In genomic region chr9:41721609-41722008, GRCm38 (mm10) we compare ENCODE assay signal across 20 mouse cellular contexts.
DNase-seq lines count a peak whose midpoint lies in the region; ATAC-seq lines count a peak whose summit lies in the region.
"Had no signal": no experiment of that assay in that cellular context is flagged by ENCODE, and none has a peak within 500 bp of the region (broad histone marks: within the 10 kb centered on the region; RNA-seq: fewer than 3 reads in every experiment).

No protein-coding gene starts in this region.

- 0 out of 2 replicates have a peak overlapping the region, but pooled peaks have one; percentile 17 for H3K27ac ChIP-seq in midbrain, embryonic 10.5 days (replicated peaks)
- no peak overlapping the region for H3K27ac ChIP-seq in midbrain, embryonic 14.5 days (replicated peaks; ENCODE audit: low read depth, low read length)
- H3K27ac ChIP-seq in embryonic facial prominence, embryonic 14.5 days (replicated peaks; ENCODE audit: low read depth, low read length), result no peak overlapping the region
- H3K27ac ChIP-seq: embryonic facial prominence, embryonic 13.5 days; forebrain, embryonic 10.5 days; hindbrain, embryonic 13.5 days; neural tube, embryonic 12.5 days had no signal

- WGBS in midbrain, embryonic 10.5 days, result 88% methylated on average over 4 of the region's 4 CpGs
- 77% methylated on average over 4 of the region's 4 CpGs for WGBS in midbrain, embryonic 14.5 days
- 64% methylated on average over 4 of the region's 4 CpGs for WGBS in embryonic facial prominence, embryonic 14.5 days

- H3K36me3 ChIP-seq in midbrain, embryonic 10.5 days, result no peaks in the 10 kb centered on the region
- H3K36me3 ChIP-seq in midbrain, embryonic 14.5 days (ENCODE audit: control insufficient read depth, insufficient read depth, low read length), result no peaks in the 10 kb centered on the region
- H3K36me3 ChIP-seq in embryonic facial prominence, embryonic 14.5 days (ENCODE audit: control insufficient read depth, insufficient read depth, low read length), result no peaks in the 10 kb centered on the region
- H3K36me3 ChIP-seq: embryonic facial prominence, embryonic 13.5 days; forebrain, embryonic 10.5 days; heart, embryonic 12.5 days; hindbrain, embryonic 13.5 days; neural tube, embryonic 12.5 days had no signal

- H3K9ac ChIP-seq in midbrain, embryonic 14.5 days (replicated peaks; ENCODE audit: low read length), result no peak overlapping the region
- no peak overlapping the region for H3K9ac ChIP-seq in embryonic facial prominence, embryonic 14.5 days (ENCODE audit: low read depth, low read length)
- H3K9ac ChIP-seq: embryonic facial prominence, embryonic 13.5 days; heart, embryonic 12.5 days; hindbrain, embryonic 13.5 days; neural tube, embryonic 12.5 days had no signal

- no peak overlapping the region for H3K4me3 ChIP-seq in midbrain, embryonic 10.5 days
- H3K4me3 ChIP-seq in midbrain, embryonic 14.5 days (replicated peaks; ENCODE audit: low read depth, low read length), result no peak overlapping the region
- no peak overlapping the region for H3K4me3 ChIP-seq in embryonic facial prominence, embryonic 14.5 days (ENCODE audit: low read depth, low read length)
- H3K4me3 ChIP-seq: embryonic facial prominence, embryonic 13.5 days; forebrain, embryonic 10.5 days; heart, embryonic 12.5 days; hindbrain, embryonic 13.5 days; neural tube, embryonic 12.5 days had no signal

- no peak for ATAC-seq in midbrain, embryonic 14.5 days (ENCODE audit: low FRiP score, low TSS enrichment)
- ATAC-seq in embryonic facial prominence, embryonic 14.5 days (ENCODE audit: low read depth), result peak; percentile 70
- ATAC-seq: inflammation-experienced regulatory T-cells, adult 6 months had no signal

- no peak for DNase-seq in midbrain, embryonic 10.5 days (ENCODE audit: low spot score)
- DNase-seq in midbrain, embryonic 14.5 days, result no peak
- DNase-seq in embryonic facial prominence, embryonic 14.5 days (ENCODE audit: low spot score), result peak; percentile 71
- peak; percentile 17 for DNase-seq in gastrocnemius, postnatal 10 days
- peak; percentile 88 for DNase-seq in skeletal muscle tissue, adult 2 months (ENCODE audit: low read depth, low spot score)
- DNase-seq in spleen, adult 12 weeks (ENCODE audit: low spot score), result no peak
- no peak for DNase-seq in adrenal gland, adult 18-20 months (ENCODE audit: low spot score in 2 of 2)
- DNase-seq in right cerebral cortex, adult 18-20 months, result no peak
- DNase-seq: cerebellum, adult 8-10 months; heart, postnatal 14 days; lung, adult 2 months; lung, postnatal 4 days had no signal

- H3K9me3 ChIP-seq in midbrain, embryonic 10.5 days (replicated peaks), result no peaks in the 10 kb centered on the region
- H3K9me3 ChIP-seq in midbrain, embryonic 14.5 days (ENCODE audit: control insufficient read depth, low read length), result no peaks in the 10 kb centered on the region
- no peaks in the 10 kb centered on the region for H3K9me3 ChIP-seq in embryonic facial prominence, embryonic 14.5 days (ENCODE audit: control insufficient read depth, low read length)
- H3K9me3 ChIP-seq: embryonic facial prominence, embryonic 13.5 days; forebrain, embryonic 10.5 days; heart, embryonic 12.5 days; hindbrain, embryonic 13.5 days; neural tube, embryonic 12.5 days had no signal

- peaks cover 5% of the 10 kb centered on the region; the same call in 1 of the 2 replicates for H3K4me1 ChIP-seq in midbrain, embryonic 10.5 days
- no peaks in the 10 kb centered on the region for H3K4me1 ChIP-seq in midbrain, embryonic 14.5 days (ENCODE audit: control insufficient read depth, insufficient read depth, low read length)
- no peaks in the 10 kb centered on the region for H3K4me1 ChIP-seq in embryonic facial prominence, embryonic 14.5 days (ENCODE audit: control insufficient read depth, insufficient read depth, low read length)
- H3K4me1 ChIP-seq: embryonic facial prominence, embryonic 13.5 days; heart, embryonic 12.5 days; neural tube, embryonic 12.5 days had no signal

- no peaks in the 10 kb centered on the region for H3K27me3 ChIP-seq in midbrain, embryonic 10.5 days (ENCODE audit: low read depth, poor library complexity, severe bottlenecking)
- no peaks in the 10 kb centered on the region for H3K27me3 ChIP-seq in midbrain, embryonic 14.5 days (ENCODE audit: control insufficient read depth, insufficient read depth, low read length)
- no peaks in the 10 kb centered on the region for H3K27me3 ChIP-seq in embryonic facial prominence, embryonic 14.5 days (replicated peaks; ENCODE audit: control insufficient read depth, insufficient read depth, low read length)
- H3K27me3 ChIP-seq: CH12.LX; embryonic facial prominence, embryonic 13.5 days; heart, embryonic 12.5 days; hindbrain, embryonic 13.5 days; neural tube, embryonic 12.5 days had no signal

- H3K4me2 ChIP-seq in midbrain, embryonic 14.5 days (ENCODE audit: low read length), result no peak overlapping the region
- H3K4me2 ChIP-seq in embryonic facial prominence, embryonic 14.5 days (ENCODE audit: low read depth, low read length), result no peak overlapping the region
- H3K4me2 ChIP-seq: embryonic facial prominence, embryonic 13.5 days; heart, embryonic 12.5 days; hindbrain, embryonic 13.5 days; midbrain, embryonic 11.5 days; neural tube, embryonic 12.5 days had no signal

Comparison
In these comparisons a context has a peak if more than half of its experiments do, and no peak if none do; other contexts are left out.
1. DNase-seq: peak in embryonic facial prominence, embryonic 14.5 days (single experiment), gastrocnemius, postnatal 10 days (single experiment) and skeletal muscle tissue, adult 2 months (single experiment); none in midbrain, embryonic 10.5 days (single experiment), midbrain, embryonic 14.5 days (single experiment), spleen, adult 12 weeks (single experiment), adrenal gland, adult 18-20 months (0 of 2) and right cerebral cortex, adult 18-20 months (single experiment).